Mouse (Mus musculus) lung, adult 18-20 months (tissue): Measurements from ENCODE around the gene Sh3d21.

Experiments used
- DNase-seq, 2 experiments: peaks; one replicate each; pipeline ENCODE4 v3.0.0; 2022; ENCODE audit warnings: mixed read lengths in 2 of 2

Gene Sh3d21

DNA sequence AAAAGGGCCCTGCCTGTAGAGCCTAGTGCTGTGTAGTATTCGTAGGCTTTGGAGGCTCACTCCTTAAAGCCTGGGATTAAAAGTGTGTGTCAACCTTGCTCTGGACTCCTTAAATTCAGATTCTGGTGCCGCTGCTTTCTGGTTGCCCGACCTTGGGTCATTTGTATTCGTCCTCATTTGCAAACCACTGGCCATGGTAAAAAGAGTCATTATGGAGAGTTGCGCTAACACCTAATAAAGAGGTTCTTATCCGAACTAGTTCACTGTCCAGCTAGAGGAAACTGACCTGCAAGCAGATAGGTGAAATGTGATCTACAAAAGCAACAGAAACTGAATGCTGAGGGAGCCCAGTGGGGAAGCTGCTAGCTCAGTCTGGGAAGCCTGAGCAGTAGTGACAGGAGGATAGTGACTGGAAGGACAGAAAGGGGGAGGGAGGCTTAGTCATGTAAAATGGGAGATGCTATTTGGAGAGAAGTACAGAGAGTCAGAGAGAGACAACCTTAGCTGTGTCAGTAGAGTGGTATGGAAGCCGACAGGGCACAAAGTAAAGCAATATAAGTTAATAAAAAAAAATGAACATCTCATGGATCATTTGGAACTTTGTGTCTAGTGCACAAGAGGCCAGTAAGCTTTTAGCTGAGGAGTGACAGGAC lies 58.0 kb downstream of the Sh3d21 start:
- DNase-seq, result no peak

DNA sequence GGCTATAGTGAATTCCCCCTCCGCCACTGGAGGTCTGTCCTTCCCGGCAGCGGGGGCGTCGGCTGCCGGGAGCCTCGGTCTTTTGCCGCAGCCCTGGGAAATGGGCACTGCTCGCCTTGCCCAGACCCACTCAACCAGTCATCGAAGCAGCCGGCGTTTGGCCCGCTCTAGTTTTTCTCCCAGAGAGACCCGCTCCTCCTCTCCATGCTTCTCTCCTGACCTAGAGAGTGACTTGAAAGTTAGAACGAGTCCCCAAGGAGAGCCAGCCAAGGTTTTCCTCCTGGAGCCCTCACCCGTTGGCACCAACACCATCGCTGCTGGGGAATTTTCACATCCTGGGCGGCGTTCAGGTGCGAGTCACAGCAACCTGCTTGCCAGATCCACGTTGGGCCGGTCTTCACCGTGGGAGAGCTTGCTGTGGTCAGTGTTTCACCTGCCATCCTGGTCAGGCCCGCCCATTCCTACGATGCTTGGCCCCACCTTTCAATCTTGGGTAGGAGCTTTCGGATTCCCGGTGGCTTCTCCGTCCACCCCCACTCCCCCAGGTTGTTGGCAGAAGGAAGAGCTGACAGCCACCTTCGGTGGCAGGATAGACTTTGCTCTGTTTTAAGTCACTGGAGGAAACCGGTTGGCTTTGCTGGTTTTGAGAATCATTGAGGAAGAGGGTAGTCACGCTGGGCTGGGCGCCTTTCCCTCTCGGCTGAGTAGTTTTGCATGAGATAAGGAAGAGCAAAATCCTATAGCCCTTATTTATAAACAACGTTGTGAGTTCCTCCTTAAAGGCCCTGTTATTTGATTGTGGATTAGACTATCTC lies 58.8 kb downstream of the Sh3d21 start:
- DNase-seq, result peak; percentile 65 to 72

- DNase-seq, result peak; percentile 95 to 97
Measured at GRCm38 (mm10) chr4:126103590-126104068, 59.7 kb downstream of the Sh3d21 start, which contains the start of gene Stk40. Stk40 (plus strand) TSS chr4:126103957.

- peak; percentile 97 to 98 for DNase-seq
Measured at GRCm38 (mm10) chr4:126103057-126103581, 60.2 kb downstream of the Sh3d21 start.

GRCm38 (mm10) chr4:126102061-126102841 lies 61.0 kb downstream of the Sh3d21 start:
- peak; percentile 67 to 68 for DNase-seq

- no peak for DNase-seq
Measured at GRCm38 (mm10) chr4:126100764-126101163, 62.5 kb downstream of the Sh3d21 start.
